Mouse (Mus musculus): Measurements from ENCODE around the gene Gm20708. TPM values are rescaled to one million over a fixed set of nuclear protein-coding genes. Genes with fewer than 3 reads are reported as not detected.

The Gm20708 gene
- polyA plus RNA-seq (2012; rRNA removed) = 0.03 and 0.08 TPM in 2 replicates
- 0.10 and 0.28 TPM in 2 replicates for polyA plus RNA-seq (2014; fragmentation: Nextera tagmentation; extraction: Ambion mirVana)

- peak within 1 kb of the TSS; percentile 77 for H3K27ac ChIP-seq
- peaks cover 61% of the 10 kb centered on the region for H3K36me3 ChIP-seq (replicated peaks; ENCODE audit: control insufficient read depth, insufficient read depth, low read depth)
- H3K4me1 ChIP-seq (replicated peaks; ENCODE audit: control insufficient read depth in 2 of 2, insufficient read depth in 2 of 2, low read length in 1 of 2) = peaks cover 13 to 17% of the 10 kb centered on the region in 2 experiments
- H3K4me2 ChIP-seq (ENCODE audit: low read depth) = peak within 1 kb of the TSS; percentile 84
- TF ChIP-seq EP300 (IDR thresholded peaks at IDR 0.05; ENCODE audit: low read depth) (peak; percentile 20; the same call in 1 of the 2 replicates), CTCF (IDR thresholded peaks at IDR 0.05; ENCODE audit: low read depth) (no peak)
- H3K9me3 ChIP-seq (ENCODE audit: control insufficient read depth, low read length) = no peaks in the 10 kb centered on the region
- ATAC-seq (ENCODE audit: insufficient read depth) (peak; percentile 71), DNase-seq (ENCODE audit: low read depth in 3 of 3, low spot score in 3 of 3) (no peak)
- under 1% methylated on average over 75 of the region's 75 CpGs for WGBS (ENCODE audit: insufficient replicate concordance)
- H3K9ac ChIP-seq (replicated peaks) = peak within 1 kb of the TSS; percentile 94
- H3K27me3 ChIP-seq (ENCODE audit: control insufficient read depth, insufficient read depth, low read length) = no peaks in the 10 kb centered on the region
- peak within 1 kb of the TSS; percentile 70 to 72 for H3K4me3 ChIP-seq (ENCODE audit: insufficient read depth in 1 of 2, low read depth in 2 of 2, low read length in 2 of 2)
Measured at GRCm38 (mm10) chr11:117809407-117810311, at the start of gene Gm20708, which contains the start of gene Syngr2. Gm20708 (plus strand) TSS chr11:117809668. Syngr2 (plus strand) TSS chr11:117809668.

DNA sequence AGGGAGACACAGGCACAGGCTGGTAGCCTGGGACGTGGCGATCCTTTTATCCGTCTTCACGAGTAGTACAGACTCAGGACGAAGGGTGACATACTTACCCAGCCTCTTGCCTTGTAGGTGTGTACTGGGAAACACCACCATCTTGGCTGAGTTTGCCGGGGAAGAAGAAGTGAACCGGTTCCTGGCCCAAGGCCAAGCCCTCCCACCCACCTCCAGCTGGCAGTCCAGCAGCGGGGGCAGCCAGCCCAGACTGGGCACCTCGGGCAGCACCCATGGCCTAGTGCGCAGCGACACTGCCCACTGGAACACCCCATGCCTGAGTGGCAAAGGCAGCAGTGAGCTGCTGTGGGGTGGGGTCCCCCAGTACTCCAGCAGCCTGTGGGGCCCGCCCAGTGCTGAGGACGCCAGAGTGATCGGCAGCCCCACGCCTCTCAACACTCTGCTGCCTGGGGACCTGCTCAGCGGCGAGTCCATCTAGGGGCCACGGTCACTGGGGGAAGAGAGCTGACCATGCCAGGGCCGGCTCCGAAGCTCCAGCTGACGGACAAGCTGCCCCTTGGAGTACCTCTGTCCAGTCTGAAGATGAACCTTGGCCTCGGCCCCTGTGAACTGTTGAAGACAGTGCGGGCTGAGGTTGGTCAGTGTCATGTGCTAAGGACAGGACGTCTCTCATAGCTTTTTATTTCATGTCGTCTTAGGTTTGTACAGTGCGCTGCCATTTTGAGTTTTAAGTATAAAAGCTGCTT is 48.9 kb upstream of the Gm20708 start:
- Histone ChIP-seq H3K9me3 (ENCODE audit: control insufficient read depth, low read length) (no peaks in the 10 kb centered on the region), H3K4me2 (ENCODE audit: low read depth) (no peak overlapping the region), H3K36me3 (replicated peaks; ENCODE audit: control insufficient read depth, insufficient read depth, low read depth) (peaks cover 13% of the 10 kb centered on the region), H3K4me3 (ENCODE audit: insufficient read depth in 1 of 2, low read depth in 2 of 2, low read length in 2 of 2) (no peak overlapping the region), H3K9ac (replicated peaks) (no peak overlapping the region), H3K27ac (no peak overlapping the region), H3K4me1 (replicated peaks; ENCODE audit: control insufficient read depth in 2 of 2, insufficient read depth in 2 of 2, low read length in 1 of 2) (no peaks in the 10 kb centered on the region), H3K27me3 (ENCODE audit: control insufficient read depth, insufficient read depth, low read length) (no peaks in the 10 kb centered on the region)
- ATAC-seq (ENCODE audit: insufficient read depth) = no peak
- WGBS (ENCODE audit: insufficient replicate concordance) = 85% methylated on average over 26 of the region's 26 CpGs
- TF ChIP-seq EP300 (IDR thresholded peaks at IDR 0.05; ENCODE audit: low read depth) (no peak), CTCF (IDR thresholded peaks at IDR 0.05; ENCODE audit: low read depth) (no peak)
- DNase-seq (ENCODE audit: low read depth in 3 of 3, low spot score in 3 of 3) = no peak

DNA sequence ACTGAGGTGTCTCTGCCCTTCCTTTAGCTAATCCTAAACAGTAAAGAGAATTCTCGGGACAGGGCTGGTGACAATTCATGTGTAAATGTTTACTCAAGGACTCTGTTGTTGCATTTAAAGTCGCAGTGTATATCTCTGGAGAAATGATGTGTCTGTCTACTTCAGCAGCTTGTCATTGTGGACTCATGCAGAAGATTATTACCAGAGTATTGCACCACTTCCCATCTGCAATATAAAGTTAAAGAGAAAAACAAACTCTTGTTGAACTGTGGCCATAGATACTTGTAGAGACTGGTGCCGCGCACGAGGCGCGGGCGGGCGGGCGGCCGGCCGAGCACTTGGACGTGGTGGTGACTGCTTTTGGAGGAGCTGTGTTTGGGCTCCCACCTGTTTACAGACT is 47.7 kb upstream of the Gm20708 start:
- WGBS (ENCODE audit: insufficient replicate concordance) = 90% methylated on average over 13 of the region's 13 CpGs
- no peak overlapping the region for H3K27ac ChIP-seq
- no peaks in the 10 kb centered on the region for H3K9me3 ChIP-seq (ENCODE audit: control insufficient read depth, low read length)
- H3K27me3 ChIP-seq (ENCODE audit: control insufficient read depth, insufficient read depth, low read length) = no peaks in the 10 kb centered on the region
- no peak overlapping the region for H3K4me3 ChIP-seq (ENCODE audit: insufficient read depth in 1 of 2, low read depth in 2 of 2, low read length in 2 of 2)
- H3K36me3 ChIP-seq (replicated peaks; ENCODE audit: control insufficient read depth, insufficient read depth, low read depth) = peaks cover 24% of the 10 kb centered on the region
- H3K4me1 ChIP-seq (replicated peaks; ENCODE audit: control insufficient read depth in 2 of 2, insufficient read depth in 2 of 2, low read length in 1 of 2) = no peaks in the 10 kb centered on the region
- no peak overlapping the region for H3K4me2 ChIP-seq (ENCODE audit: low read depth)
- TF ChIP-seq CTCF (IDR thresholded peaks at IDR 0.05; ENCODE audit: low read depth) (no peak), EP300 (IDR thresholded peaks at IDR 0.05; ENCODE audit: low read depth) (no peak)
- DNase-seq (ENCODE audit: low read depth in 3 of 3, low spot score in 3 of 3) (no peak), ATAC-seq (ENCODE audit: insufficient read depth) (no peak)
- H3K9ac ChIP-seq (replicated peaks) = no peak overlapping the region

- Histone ChIP-seq H3K4me3 (ENCODE audit: insufficient read depth in 1 of 2, low read depth in 2 of 2, low read length in 2 of 2) (no peak overlapping the region), H3K9me3 (ENCODE audit: control insufficient read depth, low read length) (no peaks in the 10 kb centered on the region), H3K27ac (no peak overlapping the region), H3K36me3 (replicated peaks; ENCODE audit: control insufficient read depth, insufficient read depth, low read depth) (peaks cover 28% of the 10 kb centered on the region), H3K9ac (replicated peaks) (no peak overlapping the region), H3K27me3 (ENCODE audit: control insufficient read depth, insufficient read depth, low read length) (no peaks in the 10 kb centered on the region), H3K4me2 (ENCODE audit: low read depth) (no peak overlapping the region), H3K4me1 (replicated peaks; ENCODE audit: control insufficient read depth in 2 of 2, insufficient read depth in 2 of 2, low read length in 1 of 2) (no peaks in the 10 kb centered on the region)
- no peak for TF ChIP-seq CTCF (IDR thresholded peaks at IDR 0.05; ENCODE audit: low read depth)
- TF ChIP-seq EP300 (IDR thresholded peaks at IDR 0.05; ENCODE audit: low read depth) = no peak
- DNase-seq (ENCODE audit: low read depth in 3 of 3, low spot score in 3 of 3) (no peak), ATAC-seq (ENCODE audit: insufficient read depth) (no peak)
- 76% methylated on average over 12 of the region's 12 CpGs for whole genome bisulfite sequencing (ENCODE audit: insufficient replicate concordance)
Measured at GRCm38 (mm10) chr11:117762246-117762645, 47.2 kb upstream of the Gm20708 start.

- peaks cover 39% of the 10 kb centered on the region for H3K36me3 ChIP-seq (replicated peaks; ENCODE audit: control insufficient read depth, insufficient read depth, low read depth)
- no peak overlapping the region for H3K9ac ChIP-seq (replicated peaks)
- no peaks in the 10 kb centered on the region for H3K9me3 ChIP-seq (ENCODE audit: control insufficient read depth, low read length)
- no peak overlapping the region for H3K4me2 ChIP-seq (ENCODE audit: low read depth)
- H3K4me1 ChIP-seq (replicated peaks; ENCODE audit: control insufficient read depth in 2 of 2, insufficient read depth in 2 of 2, low read length in 1 of 2) = no peaks in the 10 kb centered on the region
- no peak for TF ChIP-seq EP300 (IDR thresholded peaks at IDR 0.05; ENCODE audit: low read depth)
- no peak for TF ChIP-seq CTCF (IDR thresholded peaks at IDR 0.05; ENCODE audit: low read depth)
- ATAC-seq (ENCODE audit: insufficient read depth) = no peak
- H3K27ac ChIP-seq = no peak overlapping the region
- no peak overlapping the region for H3K4me3 ChIP-seq (ENCODE audit: insufficient read depth in 1 of 2, low read depth in 2 of 2, low read length in 2 of 2)
- 82% methylated on average over 9 of the region's 9 CpGs for WGBS (ENCODE audit: insufficient replicate concordance)
- H3K27me3 ChIP-seq (ENCODE audit: control insufficient read depth, insufficient read depth, low read length) = no peaks in the 10 kb centered on the region
- DNase-seq (ENCODE audit: low read depth in 3 of 3, low spot score in 3 of 3) = no peak
Measured at GRCm38 (mm10) chr11:117764319-117764718, 45.1 kb upstream of the Gm20708 start.
